Mouse (Mus musculus): Measurements from ENCODE around the gene Cit. TPM values are rescaled to one million over a fixed set of nuclear protein-coding genes. Genes with fewer than 3 reads are reported as not detected.

Gene Cit
- polyA plus RNA-seq, 1 experiment from 2014 or later: 4.8 TPM

DNA sequence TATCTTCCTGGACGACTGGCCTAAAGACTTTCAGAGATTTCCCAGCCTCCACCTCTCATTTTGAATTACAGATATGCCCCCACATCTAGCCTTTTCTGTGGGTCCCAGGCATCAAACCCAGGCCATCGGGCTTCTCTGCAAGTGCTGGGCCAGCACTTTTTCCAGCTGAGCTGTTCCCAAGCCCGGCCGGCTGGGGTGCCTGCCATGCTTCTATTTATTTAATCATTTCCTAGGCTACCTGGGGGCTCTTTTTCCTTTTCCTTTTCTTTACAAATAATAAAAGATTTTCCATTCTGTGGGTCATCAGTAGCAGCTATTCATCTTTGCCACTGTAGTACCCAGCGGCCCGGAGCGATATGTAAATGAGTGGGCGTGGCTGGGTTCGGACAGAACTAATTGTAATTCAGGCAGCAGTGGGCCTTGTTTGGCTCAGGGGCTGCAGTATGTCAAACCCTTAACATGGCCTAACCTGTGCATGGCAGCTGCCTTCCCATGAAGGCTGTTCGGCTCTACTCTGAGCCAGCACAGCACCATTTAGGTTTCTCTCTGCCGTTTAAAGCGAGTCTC, 4.3 kb downstream of the Cit start:
- DNase-seq (ENCODE audit: low spot score): no peak
- TF ChIP-seq EP300 (IDR thresholded peaks at IDR 0.05) (no peak), CTCF (IDR thresholded peaks at IDR 0.05) (no peak)
- H3K9me3 ChIP-seq (ENCODE audit: low read length): no peaks in the 10 kb centered on the region
- no peaks in the 10 kb centered on the region for H3K36me3 ChIP-seq (ENCODE audit: insufficient read depth, low read length)
- ATAC-seq: no peak
- H3K27me3 ChIP-seq (replicated peaks; ENCODE audit: insufficient read depth, low read length): no peaks in the 10 kb centered on the region
- no peak overlapping the region for H3K9ac ChIP-seq (replicated peaks; ENCODE audit: low read depth)
- peaks cover 6% of the 10 kb centered on the region; the same call in 1 of the 2 replicates for H3K4me1 ChIP-seq (ENCODE audit: insufficient read depth, low read depth, low read length)
- no peak overlapping the region for H3K4me2 ChIP-seq (replicated peaks; ENCODE audit: low read depth, low read length)
- H3K4me3 ChIP-seq (ENCODE audit: low read depth, low read length): no peak overlapping the region
- no peak overlapping the region for H3K27ac ChIP-seq (ENCODE audit: low read length)
- 90% methylated on average over 12 of the region's 12 CpGs for WGBS

DNA sequence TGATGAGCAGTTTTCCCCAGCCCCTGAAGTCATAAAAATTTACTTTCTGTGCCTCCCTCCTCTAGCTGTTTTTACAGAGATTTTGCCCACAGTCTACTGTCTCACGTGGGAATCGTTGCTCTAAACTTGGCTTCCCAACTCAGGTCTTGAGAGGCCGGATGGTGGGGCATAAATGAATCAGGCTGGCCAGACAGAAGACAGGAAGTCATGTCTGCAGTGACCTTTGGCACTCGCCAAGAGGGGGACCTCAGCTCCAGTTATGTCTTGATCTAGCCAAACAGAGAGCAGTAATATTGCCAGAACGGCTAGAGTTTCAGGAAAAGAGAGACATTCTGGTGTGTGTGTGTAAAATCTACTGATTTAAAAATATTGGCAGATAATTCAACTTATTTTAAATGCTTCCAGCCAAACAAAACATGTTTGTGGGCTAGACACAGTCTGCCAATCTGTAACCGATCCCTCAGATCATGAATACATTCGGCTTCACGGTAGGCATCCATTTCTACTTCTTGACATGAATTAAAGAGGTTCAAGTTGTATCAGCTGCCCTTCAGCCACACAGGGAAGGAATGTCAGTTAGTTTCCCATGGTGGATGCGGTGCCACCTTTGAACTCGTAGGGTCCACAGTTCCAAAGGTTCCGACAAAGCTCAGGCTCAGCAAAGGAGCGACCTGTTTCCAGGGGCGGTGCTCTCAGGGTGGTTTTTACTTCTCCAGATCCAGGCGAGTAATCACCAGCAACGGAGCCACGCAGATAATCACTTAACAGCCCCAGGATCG, 5.4 kb downstream of the Cit start:
- Histone ChIP-seq H3K4me1 (ENCODE audit: insufficient read depth, low read depth, low read length) (peaks cover 4% of the 10 kb centered on the region; the same call in 1 of the 2 replicates), H3K4me3 (ENCODE audit: low read depth, low read length) (no peak overlapping the region), H3K4me2 (replicated peaks; ENCODE audit: low read depth, low read length) (no peak overlapping the region), H3K27me3 (replicated peaks; ENCODE audit: insufficient read depth, low read length) (no peaks in the 10 kb centered on the region), H3K9me3 (ENCODE audit: low read length) (no peaks in the 10 kb centered on the region), H3K27ac (ENCODE audit: low read length) (no peak overlapping the region), H3K9ac (replicated peaks; ENCODE audit: low read depth) (no peak overlapping the region), H3K36me3 (ENCODE audit: insufficient read depth, low read length) (no peaks in the 10 kb centered on the region)
- WGBS: 88% methylated on average over 17 of the region's 17 CpGs
- no peak for DNase-seq (ENCODE audit: low spot score)
- TF ChIP-seq CTCF (IDR thresholded peaks at IDR 0.05) (no peak), EP300 (IDR thresholded peaks at IDR 0.05) (no peak)
- no peak for ATAC-seq

DNA sequence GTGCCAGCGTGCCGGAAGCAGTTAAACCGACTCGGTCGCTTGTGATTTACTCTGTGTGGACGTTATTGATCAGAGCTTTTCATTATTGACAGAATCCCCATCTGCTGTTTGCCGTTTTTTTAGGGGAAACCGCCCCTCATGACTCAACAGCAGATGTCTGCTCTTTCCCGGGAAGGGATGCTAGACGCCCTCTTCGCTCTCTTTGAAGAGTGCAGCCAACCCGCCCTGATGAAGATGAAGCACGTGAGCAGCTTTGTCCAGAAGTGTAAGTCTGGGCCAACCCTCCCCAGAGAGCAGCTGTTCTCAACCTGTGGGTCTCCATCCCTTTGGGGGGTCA, 5.9 kb downstream of the Cit start:
- ATAC-seq: no peak
- no peak for DNase-seq (ENCODE audit: low spot score)
- TF ChIP-seq EP300 (IDR thresholded peaks at IDR 0.05) (no peak), CTCF (IDR thresholded peaks at IDR 0.05) (no peak)
- Histone ChIP-seq H3K9ac (replicated peaks; ENCODE audit: low read depth) (no peak overlapping the region), H3K27ac (ENCODE audit: low read length) (no peak overlapping the region), H3K4me1 (ENCODE audit: insufficient read depth, low read depth, low read length) (no peaks in the 10 kb centered on the region), H3K4me3 (ENCODE audit: low read depth, low read length) (no peak overlapping the region), H3K27me3 (replicated peaks; ENCODE audit: insufficient read depth, low read length) (no peaks in the 10 kb centered on the region), H3K4me2 (replicated peaks; ENCODE audit: low read depth, low read length) (no peak overlapping the region), H3K9me3 (ENCODE audit: low read length) (no peaks in the 10 kb centered on the region), H3K36me3 (ENCODE audit: insufficient read depth, low read length) (no peaks in the 10 kb centered on the region)
- 89% methylated on average over 13 of the region's 13 CpGs for WGBS

DNA sequence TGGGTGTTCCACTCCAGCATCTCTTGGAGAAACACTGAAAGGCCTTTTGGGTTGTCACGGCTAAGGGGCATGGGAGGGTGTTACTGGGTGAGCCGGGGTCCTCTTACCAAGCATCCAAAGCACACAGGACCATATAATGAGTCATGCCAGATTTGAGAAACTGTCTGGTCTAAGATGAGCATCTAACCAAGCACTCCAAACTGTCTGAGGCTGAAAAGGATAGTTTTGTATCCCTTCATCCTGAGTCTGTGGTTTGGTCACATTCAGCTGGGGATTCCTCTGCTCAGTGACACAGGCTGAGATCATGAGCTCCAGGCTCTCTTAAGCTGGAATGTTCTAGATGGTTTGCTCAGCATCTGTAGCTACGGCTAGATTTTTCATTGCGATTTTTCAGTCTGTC, 7.4 kb downstream of the Cit start:
- Histone ChIP-seq H3K9ac (replicated peaks; ENCODE audit: low read depth) (no peak overlapping the region), H3K27ac (ENCODE audit: low read length) (no peak overlapping the region), H3K27me3 (replicated peaks; ENCODE audit: insufficient read depth, low read length) (no peaks in the 10 kb centered on the region), H3K4me2 (replicated peaks; ENCODE audit: low read depth, low read length) (no peak overlapping the region), H3K4me1 (ENCODE audit: insufficient read depth, low read depth, low read length) (no peaks in the 10 kb centered on the region), H3K36me3 (ENCODE audit: insufficient read depth, low read length) (no peaks in the 10 kb centered on the region), H3K9me3 (ENCODE audit: low read length) (no peaks in the 10 kb centered on the region), H3K4me3 (ENCODE audit: low read depth, low read length) (no peak overlapping the region)
- 97% methylated on average over 4 of the region's 4 CpGs for WGBS
- DNase-seq (ENCODE audit: low spot score): no peak
- TF ChIP-seq CTCF (IDR thresholded peaks at IDR 0.05): no peak
- no peak for TF ChIP-seq EP300 (IDR thresholded peaks at IDR 0.05)
- ATAC-seq: no peak

DNA sequence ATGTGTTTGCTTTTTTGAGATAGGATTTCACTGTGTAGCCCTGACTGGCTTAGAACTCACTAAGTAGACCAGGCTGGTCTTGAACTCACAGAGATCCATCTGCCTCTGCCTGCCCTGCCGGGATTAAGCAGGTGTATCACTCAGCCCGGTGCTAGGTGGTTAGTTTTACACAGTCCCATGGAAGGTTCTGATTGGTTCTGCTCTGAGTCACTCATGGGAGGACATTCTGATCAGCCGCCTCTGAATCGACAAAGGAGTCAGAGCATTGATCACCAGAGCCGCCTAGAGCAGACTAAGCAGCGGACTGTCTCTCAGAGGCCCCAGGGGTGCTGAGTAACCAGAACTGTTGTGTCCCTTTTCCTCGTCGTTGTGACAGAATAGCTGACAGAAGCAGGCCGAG, 8.6 kb downstream of the Cit start:
- DNase-seq (ENCODE audit: low spot score) (no peak), ATAC-seq (no peak)
- Histone ChIP-seq H3K9ac (replicated peaks; ENCODE audit: low read depth) (no peak overlapping the region), H3K36me3 (ENCODE audit: insufficient read depth, low read length) (no peaks in the 10 kb centered on the region), H3K9me3 (ENCODE audit: low read length) (no peaks in the 10 kb centered on the region), H3K4me2 (replicated peaks; ENCODE audit: low read depth, low read length) (no peak overlapping the region), H3K4me1 (ENCODE audit: insufficient read depth, low read depth, low read length) (no peaks in the 10 kb centered on the region), H3K4me3 (ENCODE audit: low read depth, low read length) (no peak overlapping the region), H3K27me3 (replicated peaks; ENCODE audit: insufficient read depth, low read length) (no peaks in the 10 kb centered on the region), H3K27ac (ENCODE audit: low read length) (no peak overlapping the region)
- no peak for TF ChIP-seq EP300 (IDR thresholded peaks at IDR 0.05)
- no peak for TF ChIP-seq CTCF (IDR thresholded peaks at IDR 0.05)
- 93% methylated on average over 9 of the region's 9 CpGs for WGBS

DNA sequence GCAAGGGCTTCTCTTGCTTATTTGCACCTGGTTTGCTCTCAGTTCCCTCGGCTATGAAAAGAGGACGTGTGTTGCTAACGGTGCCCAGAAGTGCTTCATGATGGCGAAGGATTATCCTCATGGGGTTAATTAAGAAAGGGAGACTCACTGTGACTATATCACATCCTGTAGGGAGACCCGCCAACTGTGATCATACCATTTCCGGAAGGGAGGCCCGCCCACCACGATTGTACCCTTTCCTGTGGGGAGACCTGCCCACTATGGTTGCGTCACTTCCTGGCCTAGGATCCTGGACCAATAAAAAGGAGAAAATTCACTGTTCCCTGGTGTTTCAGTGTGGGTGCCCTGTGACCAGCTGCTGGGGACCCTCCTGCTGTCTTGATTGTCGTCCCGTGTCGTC, 9.3 kb downstream of the Cit start:
- WGBS: 64% methylated on average over 9 of the region's 12 CpGs
- H3K27me3 ChIP-seq (replicated peaks; ENCODE audit: insufficient read depth, low read length): no peaks in the 10 kb centered on the region
- H3K9ac ChIP-seq (replicated peaks; ENCODE audit: low read depth): no peak overlapping the region
- no peak overlapping the region for H3K4me2 ChIP-seq (replicated peaks; ENCODE audit: low read depth, low read length)
- peak; percentile 72 for DNase-seq (ENCODE audit: low spot score)
- TF ChIP-seq CTCF (IDR thresholded peaks at IDR 0.05) (no peak), EP300 (IDR thresholded peaks at IDR 0.05) (peak; percentile 50)
- no peaks in the 10 kb centered on the region for H3K36me3 ChIP-seq (ENCODE audit: insufficient read depth, low read length)
- peak; percentile 90 for ATAC-seq
- no peaks in the 10 kb centered on the region for H3K9me3 ChIP-seq (ENCODE audit: low read length)
- no peak overlapping the region for H3K4me3 ChIP-seq (ENCODE audit: low read depth, low read length)
- no peaks in the 10 kb centered on the region for H3K4me1 ChIP-seq (ENCODE audit: insufficient read depth, low read depth, low read length)
- H3K27ac ChIP-seq (ENCODE audit: low read length): peak overlapping the region; percentile 73; the same call in 1 of the 2 replicates
